Mouse (Mus musculus): ENCODE measurements at regions not wholly inside any gene's neighbourhood (a gene's known extent, or its start where the extent isn't known, plus 50 kb on each side); places are given as distances from the start of the nearest gene placed in this dataset.

DNA sequence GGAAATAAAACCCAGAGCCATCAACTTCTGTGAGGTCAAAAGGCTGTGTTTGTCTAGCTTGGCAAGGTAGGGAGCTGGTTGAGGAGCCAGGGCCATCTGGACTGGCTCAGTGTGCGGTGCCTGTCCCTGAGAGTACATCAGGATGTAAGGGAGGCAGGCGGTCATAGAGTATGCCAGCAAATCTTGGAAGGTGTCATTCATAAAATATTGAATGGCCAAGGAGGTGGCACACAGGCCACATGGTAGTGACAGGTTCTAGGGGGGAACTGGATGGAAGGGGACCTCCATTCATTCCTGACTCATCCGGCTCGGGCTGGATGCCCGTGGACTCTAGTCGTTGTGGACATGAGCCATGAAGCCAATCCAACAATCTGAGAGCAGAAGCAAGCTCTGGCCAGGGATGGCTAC, 252.0 kb downstream of the Sipa1l2 start:
- H3K36me3 ChIP-seq = no peaks in the 10 kb centered on the region
- H3K27ac ChIP-seq = no peak overlapping the region
- 0 out of 2 replicates have a peak, but pooled peaks cover 4% of the 10 kb centered on the region for H3K4me1 ChIP-seq (replicated peaks)
- no peak for ATAC-seq
- WGBS = 96% methylated on average over 6 of the region's 6 CpGs
- H3K4me3 ChIP-seq (replicated peaks) = no peak overlapping the region
- no peak overlapping the region for H3K4me2 ChIP-seq (replicated peaks)
- no peaks in the 10 kb centered on the region for H3K9me3 ChIP-seq
- H3K9ac ChIP-seq (replicated peaks) = no peak overlapping the region
- peaks cover 19% of the 10 kb centered on the region for H3K27me3 ChIP-seq

DNA sequence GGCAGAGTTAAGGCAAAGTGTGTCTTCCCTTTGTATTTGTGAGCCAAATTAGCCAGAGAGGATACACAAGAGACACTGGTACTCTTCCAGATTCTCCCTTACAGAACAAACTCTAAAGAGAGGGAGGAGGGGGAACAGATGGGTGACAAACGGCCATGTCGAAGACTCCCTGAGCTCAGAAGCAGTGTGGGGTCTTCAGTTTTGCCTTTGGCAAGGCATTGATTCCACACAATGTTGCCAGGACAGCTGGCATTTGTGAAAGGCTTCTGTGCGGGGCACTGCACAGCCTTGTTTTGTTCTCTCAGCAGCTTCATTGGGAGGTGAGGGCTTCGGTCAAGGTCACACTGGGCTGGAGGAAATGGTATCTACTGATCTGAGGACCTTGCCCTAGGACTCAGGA, 253.9 kb downstream of the Sipa1l2 start:
- H3K4me2 ChIP-seq (replicated peaks) = no peak overlapping the region
- 69% methylated on average over 4 of the region's 4 CpGs for WGBS
- peaks cover 18% of the 10 kb centered on the region for H3K27me3 ChIP-seq
- peaks cover 21% of the 10 kb centered on the region for H3K4me1 ChIP-seq (replicated peaks)
- H3K36me3 ChIP-seq = no peaks in the 10 kb centered on the region
- H3K9me3 ChIP-seq = no peaks in the 10 kb centered on the region
- H3K9ac ChIP-seq (replicated peaks) = no peak overlapping the region
- no peak overlapping the region for H3K27ac ChIP-seq
- no peak overlapping the region for H3K4me3 ChIP-seq (replicated peaks)
- ATAC-seq = no peak

DNA sequence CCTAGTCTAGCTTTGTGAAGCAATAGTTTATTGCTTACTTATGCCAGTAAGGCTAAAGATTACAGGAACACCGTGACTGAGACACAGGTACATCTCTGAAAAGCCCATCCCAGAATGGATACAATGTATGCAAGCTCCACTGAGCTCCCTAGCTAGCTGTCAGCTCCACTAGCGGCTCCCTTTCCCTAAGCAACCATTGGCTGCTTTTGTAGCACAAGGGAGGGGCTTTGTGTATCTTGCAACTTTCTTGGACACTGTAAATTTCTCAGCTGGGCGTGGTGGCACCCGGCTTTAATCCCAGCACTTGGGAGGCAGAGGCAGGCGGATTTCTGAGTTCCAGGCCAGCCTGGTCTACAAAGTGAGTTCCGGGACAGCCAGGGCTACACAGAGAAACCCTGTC, 254.6 kb downstream of the Sipa1l2 start:
- Histone ChIP-seq H3K4me3 (replicated peaks) (no peak overlapping the region), H3K4me2 (replicated peaks) (no peak overlapping the region), H3K27me3 (peaks cover 26% of the 10 kb centered on the region), H3K36me3 (no peaks in the 10 kb centered on the region), H3K27ac (no peak overlapping the region), H3K4me1 (replicated peaks) (peaks cover 29% of the 10 kb centered on the region), H3K9ac (replicated peaks) (no peak overlapping the region), H3K9me3 (no peaks in the 10 kb centered on the region)
- WGBS = 84% methylated on average over 6 of the region's 6 CpGs
- ATAC-seq = no peak

DNA sequence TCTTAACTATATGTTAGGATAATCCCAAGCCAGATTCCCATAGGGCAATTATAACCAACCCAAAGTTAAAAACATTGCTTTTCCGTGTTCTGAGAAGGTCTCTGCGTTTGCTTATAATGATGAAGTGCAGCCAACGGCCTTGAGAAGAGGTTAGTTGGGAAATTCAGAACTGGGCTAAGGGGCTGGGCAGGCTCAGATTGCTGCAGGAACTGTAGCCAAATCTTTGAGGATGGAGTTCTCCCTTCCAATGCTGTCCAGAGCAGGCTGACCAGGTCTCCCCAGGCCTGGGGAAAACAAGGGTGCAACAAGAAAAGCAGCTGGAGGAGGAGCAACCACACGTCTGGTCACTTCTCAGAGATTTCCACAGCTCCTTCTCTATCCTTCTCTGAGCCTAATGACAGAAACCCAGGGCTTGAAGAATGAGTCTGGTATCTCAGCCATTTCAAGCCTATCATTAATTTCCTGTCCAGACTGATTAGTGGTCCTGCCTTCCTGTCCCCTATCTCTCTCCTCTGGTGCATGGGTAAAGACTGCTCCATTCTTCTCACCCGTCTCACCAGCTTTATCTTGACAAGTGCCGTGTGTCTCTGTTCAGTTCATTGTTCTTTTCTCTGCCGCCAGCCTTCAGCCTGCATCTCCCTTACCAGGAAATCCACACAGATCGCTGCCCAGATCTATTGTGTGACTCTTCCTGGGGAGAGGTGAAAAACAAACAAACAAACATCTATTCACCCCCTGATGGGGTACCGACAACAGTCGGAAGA, 255.2 kb downstream of the Sipa1l2 start:
- Histone ChIP-seq H3K27me3 (peaks cover 23% of the 10 kb centered on the region), H3K27ac (no peak overlapping the region), H3K9ac (replicated peaks) (no peak overlapping the region), H3K4me1 (replicated peaks) (peaks cover 31% of the 10 kb centered on the region), H3K4me2 (replicated peaks) (no peak overlapping the region), H3K9me3 (no peaks in the 10 kb centered on the region), H3K36me3 (no peaks in the 10 kb centered on the region), H3K4me3 (replicated peaks) (no peak overlapping the region)
- no peak for ATAC-seq
- WGBS = 58% methylated on average over 10 of the region's 10 CpGs

DNA sequence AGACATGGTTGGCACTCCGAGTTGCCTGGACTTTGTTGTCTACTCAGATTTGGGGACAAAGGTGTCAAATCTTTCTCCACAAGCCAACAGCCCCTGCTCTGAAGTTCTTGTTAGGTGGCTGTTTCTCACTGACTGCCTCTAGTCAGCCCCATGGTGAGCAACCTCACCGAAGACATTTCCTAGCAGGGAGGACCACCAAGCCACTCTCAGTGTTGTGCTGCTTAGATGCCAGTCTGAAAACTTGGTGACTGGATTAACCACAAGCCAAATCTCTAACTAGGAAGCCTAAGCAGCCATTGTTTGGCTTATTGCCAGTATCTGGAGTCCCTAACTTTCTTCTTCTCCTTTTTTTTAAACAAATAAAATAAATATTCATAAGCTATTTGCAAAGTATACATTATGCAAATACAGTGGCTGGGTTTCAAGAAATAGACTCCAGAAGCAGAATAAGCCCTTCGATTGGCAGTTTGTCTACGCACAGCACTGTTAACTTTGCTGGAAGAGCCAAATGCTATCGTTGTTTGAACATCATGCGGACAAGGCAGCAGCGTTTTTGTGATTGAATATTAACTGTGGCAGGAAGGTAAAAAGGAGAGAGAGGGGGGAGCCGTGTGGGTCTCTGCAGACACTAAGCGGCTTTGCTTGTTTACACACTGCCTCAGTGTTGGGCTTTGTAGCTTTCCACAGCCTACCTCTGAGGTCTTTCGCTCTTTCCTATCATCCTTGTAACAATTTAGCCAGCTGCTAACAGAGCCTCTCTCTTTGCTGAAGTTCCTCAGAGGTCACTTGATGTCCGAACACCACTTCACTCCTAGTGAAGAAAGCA, 257.4 kb downstream of the Disc1 start:
- Histone ChIP-seq H3K9me3 (no peaks in the 10 kb centered on the region), H3K4me3 (replicated peaks) (no peak overlapping the region), H3K4me1 (replicated peaks) (peaks cover 46% of the 10 kb centered on the region), H3K27me3 (peaks cover 36% of the 10 kb centered on the region; the same call in 1 of the 2 replicates), H3K9ac (replicated peaks) (no peak overlapping the region), H3K4me2 (replicated peaks) (no peak overlapping the region), H3K36me3 (no peaks in the 10 kb centered on the region), H3K27ac (no peak overlapping the region)
- ATAC-seq = peak; percentile 41; the same call in 1 of the 2 replicates
- WGBS = 52% methylated on average over 11 of the region's 11 CpGs
